Mouse (Mus musculus) embryonic stem cell, embryonic (primary cell): ENCODE data around the gene Myom3.

ENCODE experiments used
- CTCF ChIA-PET, 4 experiments: fragments of 300-600 bp in 2 of 4; fragments of 350-600 bp in 2 of 4; sonication (Branson Sonifier 250); formaldehyde crosslinking; loops; one replicate each; lab custom pipeline; 2022; ENCODE audit warnings: inconsistent platforms in 2 of 4; lab: Charles Lee
- POLR2A ChIA-PET, 4 experiments: fragments of 300-600 bp in 2 of 4; fragments of 350-600 bp in 2 of 4; sonication (Branson Sonifier 250); formaldehyde crosslinking; loops; one replicate each; lab custom pipeline; 2022; ENCODE audit warnings: antibody characterized with exemption in 4 of 4, inconsistent platforms in 1 of 4; lab: Charles Lee

The Myom3 gene

GRCm38 (mm10) chr4:135744726-135745448 is 14.6 kb upstream of the Myom3 start:
- POLR2A ChIA-PET: interaction anchor here in 1 of 4 experiments (0.7 kb wide), 1 partner anchor 18 kb away, joined by 3 read pairs; no protein-coding TSS in a partner anchor

GRCm38 (mm10) chr4:135745613-135746012 is 13.9 kb upstream of the Myom3 start:
- CTCF ChIA-PET: interaction anchor here in 1 of 4 experiments (0.6 to 1.6 kb wide), 2 partner anchors 12 to 35 kb away, joined by 3 read pairs; no protein-coding TSS in a partner anchor
- POLR2A ChIA-PET: interaction anchor here in 2 of 4 experiments (0.6 to 1.4 kb wide), 3 partner anchors 20 to 265 kb away, joined by 3 read pairs; no protein-coding TSS in a partner anchor

More at GRCm38 (mm10) chr4:135744726-135745448, 14.6 kb upstream of the Myom3 start:
- CTCF ChIA-PET: interaction anchor here in 1 of 4 experiments (1.4 to 1.6 kb wide), 2 partner anchors 34 to 36 kb away, joined by 3 to 7 read pairs; no protein-coding TSS in a partner anchor

- POLR2A ChIA-PET: interaction anchor here in 1 of 4 experiments (1.2 kb wide), 1 partner anchor 8 kb away, joined by 3 read pairs; no protein-coding TSS in a partner anchor
Observed at GRCm38 (mm10) chr4:135750896-135751295, 8.6 kb upstream of the Myom3 start.

GRCm38 (mm10) chr4:135752106-135752778 is 7.3 kb upstream of the Myom3 start:
- ChIA-PET CTCF (interaction anchor here (0.6 to 3.5 kb wide), 6 partner anchors 14 to 44 kb away, joined by 3 to 24 read pairs (median 3); partner anchors contain the start of gene Il22ra1 (in 1 of the 4)), POLR2A (no interaction called here)

More at GRCm38 (mm10) chr4:135750896-135751295, 8.6 kb upstream of the Myom3 start:
- CTCF ChIA-PET: interaction anchor here (0.6 to 3.5 kb wide), 11 partner anchors 12 to 64 kb away, joined by 3 to 24 read pairs (median 3); partner anchors contain the start of gene Il22ra1 (in 1 of the 4)

GRCm38 (mm10) chr4:135752779-135753164 is 6.7 kb upstream of the Myom3 start:
- CTCF ChIA-PET: interaction anchor here in 2 of 4 experiments (0.6 to 3.5 kb wide), 2 partner anchors 15 to 44 kb away, joined by 3 to 24 read pairs; no protein-coding TSS in a partner anchor
- POLR2A ChIA-PET: no interaction called here

- ChIA-PET POLR2A (interaction anchor here in 2 of 4 experiments (0.6 to 1.5 kb wide), 11 partner anchors 7 to 295 kb away, joined by 3 to 5 read pairs (median 4); partner anchors contain the start of genes Rpl11 (in 1 of the 2) and Srsf10 (in 1 of the 2)), CTCF (interaction anchor here (0.6 to 3.2 kb wide), 20 partner anchors 9 to 264 kb away, joined by 3 to 23 read pairs (median 4); partner anchors contain the start of genes Fuca1 (in 1 of the 4), Nipal3 (in 1 of the 4) and Stpg1 (in 1 of the 4))
Observed at GRCm38 (mm10) chr4:135758331-135758730, 1.2 kb upstream of the Myom3 start.

GRCm38 (mm10) chr4:135758825-135759224 is 690 bp upstream of the Myom3 start:
- POLR2A ChIA-PET: interaction anchor here in 3 of 4 experiments (0.6 to 1.5 kb wide), 14 partner anchors 8 to 294 kb away, joined by 3 to 5 read pairs (median 4); partner anchors contain the start of genes Rpl11 (in 1 of the 3), Srsf10 (in 1 of the 3) and Stpg1 (in 1 of the 3)

GRCm38 (mm10) chr4:135761048-135761447 is 1.5 kb downstream of the Myom3 start:
- CTCF ChIA-PET: interaction anchor here in 1 of 4 experiments (1.6 kb wide), 1 partner anchor 52 kb away, joined by 6 read pairs; no protein-coding TSS in a partner anchor
- POLR2A ChIA-PET: no interaction called here

More at GRCm38 (mm10) chr4:135758825-135759224, 690 bp upstream of the Myom3 start:
- CTCF ChIA-PET: interaction anchor here (0.6 to 3.2 kb wide), 27 partner anchors 9 to 907 kb away, joined by 3 to 23 read pairs (median 4); partner anchors contain the start of genes Fuca1 (in 1 of the 4), Il22ra1 (in 1 of the 4), Nipal3 (in 1 of the 4) and Stpg1 (in 1 of the 4)

- ChIA-PET POLR2A (interaction anchor here in 3 of 4 experiments (0.6 to 1.4 kb wide), 4 partner anchors 9 to 213 kb away, joined by 3 to 4 read pairs (median 3); no protein-coding TSS in a partner anchor), CTCF (interaction anchor here in 2 of 4 experiments (0.6 to 1.6 kb wide), 3 partner anchors 53 to 157 kb away, joined by 3 to 8 read pairs (median 6); no protein-coding TSS in a partner anchor)
Observed at GRCm38 (mm10) chr4:135761569-135761968, 2.1 kb downstream of the Myom3 start.

- ChIA-PET POLR2A (interaction anchor here in 3 of 4 experiments (0.6 to 1.4 kb wide), 7 partner anchors 8 to 214 kb away, joined by 3 to 4 read pairs (median 3); no protein-coding TSS in a partner anchor), CTCF (interaction anchor here in 3 of 4 experiments (0.6 to 1.0 kb wide), 5 partner anchors 9 to 398 kb away, joined by 3 to 8 read pairs (median 5); no protein-coding TSS in a partner anchor)
Observed at GRCm38 (mm10) chr4:135762251-135762906, 2.9 kb downstream of the Myom3 start.

GRCm38 (mm10) chr4:135764700-135765099 is 5.2 kb downstream of the Myom3 start:
- POLR2A ChIA-PET: interaction anchor here in 3 of 4 experiments (0.5 to 1.5 kb wide), 9 partner anchors 8 to 492 kb away, joined by 3 to 4 read pairs (median 3); partner anchors contain the start of gene Clic4 (in 1 of the 3)
- CTCF ChIA-PET: interaction anchor here in 3 of 4 experiments (0.6 to 4.5 kb wide), 6 partner anchors 37 to 613 kb away, joined by 4 to 17 read pairs (median 6); partner anchors contain the start of gene Il22ra1 (in 1 of the 3)

GRCm38 (mm10) chr4:135765707-135766106 is 6.2 kb downstream of the Myom3 start:
- ChIA-PET POLR2A (interaction anchor here in 3 of 4 experiments (0.6 to 1.6 kb wide), 6 partner anchors 14 to 854 kb away, joined by 3 to 4 read pairs (median 3); no protein-coding TSS in a partner anchor), CTCF (interaction anchor here in 2 of 4 experiments (1.8 to 4.5 kb wide), 2 partner anchors 38 to 56 kb away, joined by 4 to 17 read pairs; partner anchors contain the start of gene Il22ra1 (in 1 of the 2))

GRCm38 (mm10) chr4:135766976-135767375 is 7.5 kb downstream of the Myom3 start:
- POLR2A ChIA-PET: interaction anchor here in 3 of 4 experiments (0.6 to 1.6 kb wide), 4 partner anchors 12 to 293 kb away, joined by 3 to 4 read pairs (median 4); no protein-coding TSS in a partner anchor
- CTCF ChIA-PET: interaction anchor here (0.5 to 4.5 kb wide), 11 partner anchors 8 to 247 kb away, joined by 3 to 17 read pairs (median 4); no protein-coding TSS in a partner anchor

- ChIA-PET POLR2A (interaction anchor here in 2 of 4 experiments (0.5 to 1.2 kb wide), 2 partner anchors 31 to 41 kb away, joined by 3 read pairs; partner anchors contain the start of gene Il22ra1 (in 1 of the 2)), CTCF (interaction anchor here (0.5 to 4.5 kb wide), 10 partner anchors 10 to 116 kb away, joined by 3 to 17 read pairs (median 4); partner anchors contain the start of genes Ifnlr1 (in 1 of the 4) and Myom3 (in 1 of the 4))
Observed at GRCm38 (mm10) chr4:135768572-135769526, 9.3 kb downstream of the Myom3 start.
